Mouse (Mus musculus): Measurements from ENCODE around the gene Iqcm.

DNA sequence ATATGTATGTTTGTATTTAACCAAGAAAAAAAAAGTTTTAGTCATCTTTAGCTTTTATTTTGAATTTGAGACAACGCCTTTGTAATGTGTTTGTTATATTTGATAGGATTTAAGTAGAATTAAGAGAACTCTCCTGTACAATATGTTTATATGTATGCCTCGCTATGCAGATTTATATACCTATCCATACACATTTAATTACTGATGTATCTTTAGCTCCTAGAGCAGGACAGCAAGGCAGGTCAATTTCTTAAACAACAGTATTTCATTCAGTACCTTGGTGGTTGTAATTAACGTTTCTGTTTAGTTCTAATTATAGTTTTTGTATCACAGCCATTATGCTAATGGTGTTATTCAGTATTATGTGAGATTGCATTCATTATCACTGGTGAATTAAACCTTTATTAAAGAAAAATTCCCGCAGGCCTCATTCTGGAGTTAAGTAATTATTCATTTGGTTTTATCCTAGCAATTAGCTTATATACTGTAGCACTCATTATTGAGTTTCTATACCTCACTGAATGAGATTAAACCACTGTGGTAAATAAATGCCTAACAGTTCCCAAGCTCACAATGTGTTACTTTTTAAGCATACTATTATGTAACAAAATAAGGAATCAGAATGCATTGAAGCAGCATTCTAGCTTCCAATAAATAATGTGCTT lies 380.1 kb downstream of the Iqcm start:
- TF ChIP-seq CTCF (IDR thresholded peaks at IDR 0.05; ENCODE audit: borderline replicate concordance, control insufficient read depth, extremely low read depth, insufficient read depth, low read length, poor library complexity) (no peak), POLR2A (IDR thresholded peaks at IDR 0.05; ENCODE audit: control insufficient read depth, extremely low read depth, insufficient read depth, low read length, poor library complexity) (no peak)
